Mouse (Mus musculus) G1E (cell line): ENCODE measurements around the gene Eif6. TPM values are rescaled to one million over a fixed set of nuclear protein-coding genes. Genes with fewer than 3 reads are reported as not detected.

Experiments used
- ATAC-seq: 2 replicates; pipeline ENCODE4 v1.8.0; 2016; ENCODE audit warnings: mild to moderate bottlenecking; ENCODE audit not compliant: insufficient number of reproducible peaks, poor library complexity, low FRiP score, severe bottlenecking; ENCODE audit errors: extremely low read depth
- DNase-seq: peaks from one replicate; pipeline ENCODE4 v3.0.0; 2012; ENCODE audit warnings: low spot score
- H3K27me3 ChIP-seq: 2 replicates; pipeline ENCODE4 v1.6.1; 2012; ENCODE audit warnings: mild to moderate bottlenecking, low read length, inconsistent platforms; ENCODE audit not compliant: insufficient read depth
- H3K36me3 ChIP-seq: replicated peaks from 2 replicates; pipeline ENCODE3; 2012; ENCODE audit warnings: mild to moderate bottlenecking, inconsistent platforms
- H3K4me1 ChIP-seq: 2 replicates; pipeline ENCODE4 v1.6.1; 2012; ENCODE audit warnings: low read depth, low read length, inconsistent platforms, mixed read lengths; ENCODE audit not compliant: insufficient read depth
- H3K4me3 ChIP-seq: 2 replicates; pipeline ENCODE4 v1.5.1; 2012; ENCODE audit warnings: low read depth, mild to moderate bottlenecking, inconsistent platforms, low read length, moderate library complexity, mixed read lengths
- H3K9me3 ChIP-seq: replicated peaks from 2 replicates; pipeline ENCODE4 v1.6.1; 2012; ENCODE audit warnings: inconsistent platforms
- CTCF ChIP-seq: IDR thresholded peaks from 2 replicates; pipeline ENCODE4 v1.5.1; 2012; ENCODE audit warnings: low read depth, low read length, inconsistent platforms, mixed read lengths
- GATA1 ChIP-seq: IDR thresholded peaks from 2 replicates; pipeline ENCODE4 v1.6.1; 2012; ENCODE audit warnings: borderline replicate concordance, low read length, inconsistent platforms, mixed read lengths
- GATA2 ChIP-seq: IDR thresholded peaks from 2 replicates; pipeline ENCODE4 v1.6.1; 2012; ENCODE audit warnings: low read depth, low read length, inconsistent platforms, borderline replicate concordance
- POLR2AphosphoS5 ChIP-seq: IDR thresholded peaks from 2 replicates; pipeline ENCODE4 v1.6.1; 2012; ENCODE audit warnings: low read depth, low read length, inconsistent platforms; ENCODE audit not compliant: insufficient replicate concordance
- TAL1 ChIP-seq: conservative IDR thresholded peaks from 2 replicates; pipeline ENCODE4 v1.6.1; 2012; ENCODE audit warnings: low read depth, low read length, inconsistent platforms, mixed read lengths
- polyA plus RNA-seq: library from polyadenylated mRNA; stranded (reverse); fragments of >175 nt; gene quantifications from 2 replicates; pipeline ENCODE4 v1.2.3, GENCODE M21; 2012
- total RNA-seq, 2 experiments: library from RNA; stranded (forward) in 1 of 2; stranded (reverse) in 1 of 2; fragments of 200-1000 nt in 1 of 2; fragments of >200 nt in 1 of 2; fragmentation: Nextera tagmentation in 1 of 2; gene quantifications; 2 replicates each; pipeline ENCODE4 v1.2.3; 2014 to 2017

Eif6 gene
- total RNA-seq (2014; fragmentation: Nextera tagmentation) (261 and 324 TPM in 2 replicates), total RNA-seq (2017) (91.5 and 148 TPM in 2 replicates), polyA plus RNA-seq (251 and 369 TPM in 2 replicates)

- no peaks in the 10 kb centered on the region for H3K9me3 ChIP-seq
- H3K36me3 ChIP-seq, result peaks cover 28% of the 10 kb centered on the region
- TF ChIP-seq GATA1 (no peak), CTCF (no peak), TAL1 (no peak), POLR2AphosphoS5 (no peak), GATA2 (no peak)
- peak; percentile 77 for ATAC-seq
- peak within 1 kb of the TSS; percentile 97 for H3K4me3 ChIP-seq
- H3K27me3 ChIP-seq, result peaks cover 20% of the 10 kb centered on the region
- DNase-seq, result peak; percentile 76
- peaks cover 47% of the 10 kb centered on the region for H3K4me1 ChIP-seq
Measured at GRCm38 (mm10) chr2:155826630-155827424, at the start of gene Eif6. Gene Eif6 (minus strand): TSS chr2:155826925.

GRCm38 (mm10) chr2:155873636-155874035, 46.9 kb upstream of the Eif6 start:
- Histone ChIP-seq H3K4me1 (no peaks in the 10 kb centered on the region), H3K36me3 (peaks cover 89% of the 10 kb centered on the region), H3K9me3 (no peaks in the 10 kb centered on the region), H3K4me3 (no peak overlapping the region), H3K27me3 (no peaks in the 10 kb centered on the region)
- ATAC-seq (no peak), DNase-seq (no peak)
- no peak for TF ChIP-seq POLR2AphosphoS5
- TF ChIP-seq GATA2, result no peak
- TF ChIP-seq TAL1, result no peak
- no peak for TF ChIP-seq CTCF
- TF ChIP-seq GATA1, result no peak

DNA sequence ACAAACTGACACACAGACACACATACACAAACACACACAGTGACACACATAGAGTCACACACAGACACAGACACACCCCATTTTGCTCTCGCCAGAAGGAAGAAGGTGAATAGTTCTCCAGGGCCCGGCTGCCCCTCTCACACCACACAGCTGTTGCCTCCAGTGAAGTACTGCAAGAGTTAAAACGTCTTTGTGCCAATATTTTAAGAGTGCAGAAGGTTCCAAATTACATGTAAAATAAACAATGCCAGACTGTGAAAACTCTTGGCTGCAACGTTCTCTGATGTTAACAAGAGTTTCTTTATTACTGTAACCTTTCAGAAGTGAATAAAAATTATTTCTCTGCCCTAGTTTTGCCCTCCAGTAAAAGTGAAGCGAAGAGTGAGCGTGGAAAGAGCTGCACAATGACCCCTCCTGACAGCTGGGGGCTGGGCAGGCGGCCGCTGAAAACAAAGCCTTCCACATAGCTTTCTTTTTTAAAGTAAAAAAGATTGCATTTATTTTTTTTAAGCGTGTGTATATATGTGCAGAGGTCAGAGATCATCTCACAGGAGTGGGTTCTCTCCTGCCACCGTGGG, 46.3 kb upstream of the Eif6 start:
- ATAC-seq (no peak), DNase-seq (no peak)
- H3K4me3 ChIP-seq, result no peak overlapping the region
- no peaks in the 10 kb centered on the region for H3K27me3 ChIP-seq
- H3K4me1 ChIP-seq, result no peaks in the 10 kb centered on the region
- TF ChIP-seq GATA2 (no peak), CTCF (no peak), GATA1 (no peak), POLR2AphosphoS5 (no peak), TAL1 (no peak)
- H3K36me3 ChIP-seq, result peaks cover 94% of the 10 kb centered on the region
- no peaks in the 10 kb centered on the region for H3K9me3 ChIP-seq

DNA sequence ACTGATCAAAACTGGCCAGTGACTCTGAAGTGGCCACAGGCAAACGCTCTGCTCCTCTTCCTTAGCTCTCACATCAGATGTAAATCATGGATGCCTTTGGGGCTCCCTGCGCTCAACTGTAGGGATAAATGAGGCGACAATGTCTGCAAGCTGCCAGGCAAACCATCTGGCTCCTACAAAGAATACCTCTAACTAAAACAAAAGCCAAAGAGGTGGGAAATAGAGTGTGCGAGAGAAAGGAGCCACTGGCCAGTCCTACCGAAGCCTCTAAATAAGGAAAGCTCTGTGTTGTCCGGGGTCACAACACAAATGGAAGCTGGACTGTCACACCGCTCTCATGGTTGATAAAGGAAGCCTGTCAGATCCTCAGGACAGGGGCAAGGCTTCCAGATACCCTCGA, 45.8 kb upstream of the Eif6 start:
- ATAC-seq (no peak), DNase-seq (no peak)
- Histone ChIP-seq H3K27me3 (no peaks in the 10 kb centered on the region), H3K36me3 (peaks cover 95% of the 10 kb centered on the region), H3K4me1 (no peaks in the 10 kb centered on the region), H3K9me3 (no peaks in the 10 kb centered on the region), H3K4me3 (no peak overlapping the region)
- TF ChIP-seq GATA1 (no peak), CTCF (no peak), POLR2AphosphoS5 (no peak)

DNA sequence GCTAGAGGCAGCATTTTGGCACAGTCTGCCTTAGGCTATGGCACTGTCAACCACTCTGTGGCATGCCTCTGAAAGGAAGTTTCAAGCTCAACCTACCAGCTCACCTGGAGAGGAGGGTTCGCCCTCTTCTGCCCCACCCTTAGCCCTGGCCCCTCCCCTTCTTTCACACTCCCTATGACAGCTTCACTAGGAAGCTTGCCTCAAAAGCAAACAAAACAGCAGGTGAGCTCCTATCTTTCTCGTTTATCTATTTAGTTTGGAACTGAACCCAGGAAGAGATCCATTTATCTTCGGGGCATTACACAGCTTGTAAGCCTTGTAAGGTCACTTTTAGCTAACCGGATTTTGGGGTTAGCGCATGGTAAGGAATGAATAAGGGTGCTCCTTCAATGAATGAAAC, 43.0 kb upstream of the Eif6 start:
- H3K4me3 ChIP-seq, result no peak overlapping the region
- no peaks in the 10 kb centered on the region for H3K27me3 ChIP-seq
- H3K36me3 ChIP-seq, result peaks cover 94% of the 10 kb centered on the region
- no peak for DNase-seq
- no peaks in the 10 kb centered on the region for H3K9me3 ChIP-seq
- ATAC-seq, result no peak
- TF ChIP-seq GATA2, result no peak
- no peak for TF ChIP-seq CTCF
- TF ChIP-seq POLR2AphosphoS5, result no peak
- no peak for TF ChIP-seq TAL1
- TF ChIP-seq GATA1, result no peak
- no peaks in the 10 kb centered on the region for H3K4me1 ChIP-seq

DNA sequence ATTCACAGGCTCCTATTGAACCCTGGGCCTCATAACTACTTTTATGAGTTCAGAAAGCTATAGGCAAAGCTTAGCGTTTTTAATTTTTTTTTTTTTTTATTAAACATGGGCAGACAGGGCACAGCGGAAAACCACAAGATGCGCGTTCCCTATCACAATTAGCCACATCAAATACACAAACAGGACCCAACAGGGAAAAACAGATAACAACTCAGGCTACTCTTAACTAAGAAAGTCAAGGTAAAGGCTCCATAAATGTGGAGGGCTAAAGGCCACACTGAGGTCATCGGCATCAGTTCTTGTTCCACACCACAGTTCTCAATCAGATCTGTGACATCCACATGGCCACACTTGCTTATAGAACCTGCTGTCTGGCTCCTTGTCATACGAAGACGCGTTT, 41.6 kb upstream of the Eif6 start:
- H3K9me3 ChIP-seq, result no peaks in the 10 kb centered on the region
- DNase-seq (no peak), ATAC-seq (no peak)
- no peaks in the 10 kb centered on the region for H3K4me1 ChIP-seq
- H3K4me3 ChIP-seq, result no peak overlapping the region
- H3K27me3 ChIP-seq, result no peaks in the 10 kb centered on the region
- H3K36me3 ChIP-seq, result peaks cover 94% of the 10 kb centered on the region
- TF ChIP-seq CTCF (no peak), GATA1 (no peak), TAL1 (no peak), GATA2 (no peak), POLR2AphosphoS5 (no peak)
